Mouse (Mus musculus): Measurements from ENCODE around the gene Fnbp4.

Gene Fnbp4

GRCm38 (mm10) chr2:90745053-90745678, at the start of gene Fnbp4:
Fnbp4 (plus strand) TSS chr2:90745370.
- Histone ChIP-seq H3K27me3 (ENCODE audit: control insufficient read depth, insufficient read depth, low read length, poor library complexity, severe bottlenecking) (no peaks in the 10 kb centered on the region), H3K36me3 (ENCODE audit: control insufficient read depth, insufficient read depth, low read length, poor library complexity, severe bottlenecking) (peaks cover 4% of the 10 kb centered on the region; the same call in 1 of the 2 replicates)
- peak; percentile 99 for DNase-seq (ENCODE audit: low read depth, low spot score)

- peak; percentile 60 for DNase-seq (ENCODE audit: low read depth, low spot score)
- Histone ChIP-seq H3K27me3 (ENCODE audit: control insufficient read depth, insufficient read depth, low read length, poor library complexity, severe bottlenecking) (no peaks in the 10 kb centered on the region), H3K36me3 (ENCODE audit: control insufficient read depth, insufficient read depth, low read length, poor library complexity, severe bottlenecking) (peaks cover 34% of the 10 kb centered on the region)
These were observed 44.2 kb upstream of the Fnbp4 start for GRCm38 (mm10) chr2:90700943-90701342.

GRCm38 (mm10) chr2:90708548-90708947, 36.6 kb upstream of the Fnbp4 start:
- Histone ChIP-seq H3K27me3 (ENCODE audit: control insufficient read depth, insufficient read depth, low read length, poor library complexity, severe bottlenecking) (no peaks in the 10 kb centered on the region), H3K36me3 (ENCODE audit: control insufficient read depth, insufficient read depth, low read length, poor library complexity, severe bottlenecking) (peaks cover 37% of the 10 kb centered on the region)
- DNase-seq (ENCODE audit: low read depth, low spot score) = no peak

- Histone ChIP-seq H3K27me3 (ENCODE audit: control insufficient read depth, insufficient read depth, low read length, poor library complexity, severe bottlenecking) (no peaks in the 10 kb centered on the region), H3K36me3 (ENCODE audit: control insufficient read depth, insufficient read depth, low read length, poor library complexity, severe bottlenecking) (peaks cover 35% of the 10 kb centered on the region)
- DNase-seq (ENCODE audit: low read depth, low spot score) = no peak
These were observed 29.5 kb upstream of the Fnbp4 start for GRCm38 (mm10) chr2:90715555-90716092.

GRCm38 (mm10) chr2:90717366-90717765, 27.8 kb upstream of the Fnbp4 start:
- DNase-seq (ENCODE audit: low read depth, low spot score) = no peak
- no peaks in the 10 kb centered on the region for H3K27me3 ChIP-seq (ENCODE audit: control insufficient read depth, insufficient read depth, low read length, poor library complexity, severe bottlenecking)
- H3K36me3 ChIP-seq (ENCODE audit: control insufficient read depth, insufficient read depth, low read length, poor library complexity, severe bottlenecking) = peaks cover 34% of the 10 kb centered on the region

- no peaks in the 10 kb centered on the region for H3K27me3 ChIP-seq (ENCODE audit: control insufficient read depth, insufficient read depth, low read length, poor library complexity, severe bottlenecking)
- no peak for DNase-seq (ENCODE audit: low read depth, low spot score)
- peaks cover 33% of the 10 kb centered on the region for H3K36me3 ChIP-seq (ENCODE audit: control insufficient read depth, insufficient read depth, low read length, poor library complexity, severe bottlenecking)
These were observed 27.2 kb upstream of the Fnbp4 start for GRCm38 (mm10) chr2:90717948-90718347.

GRCm38 (mm10) chr2:90726818-90727217, 18.4 kb upstream of the Fnbp4 start:
- Histone ChIP-seq H3K36me3 (ENCODE audit: control insufficient read depth, insufficient read depth, low read length, poor library complexity, severe bottlenecking) (peaks cover 26% of the 10 kb centered on the region), H3K27me3 (ENCODE audit: control insufficient read depth, insufficient read depth, low read length, poor library complexity, severe bottlenecking) (no peaks in the 10 kb centered on the region)
- no peak for DNase-seq (ENCODE audit: low read depth, low spot score)

- H3K36me3 ChIP-seq (ENCODE audit: control insufficient read depth, insufficient read depth, low read length, poor library complexity, severe bottlenecking) = peaks cover 26% of the 10 kb centered on the region
- H3K27me3 ChIP-seq (ENCODE audit: control insufficient read depth, insufficient read depth, low read length, poor library complexity, severe bottlenecking) = no peaks in the 10 kb centered on the region
- no peak for DNase-seq (ENCODE audit: low read depth, low spot score)
These were observed 9.8 kb upstream of the Fnbp4 start for GRCm38 (mm10) chr2:90735326-90735725.

GRCm38 (mm10) chr2:90738801-90739200, 6.4 kb upstream of the Fnbp4 start:
- Histone ChIP-seq H3K36me3 (ENCODE audit: control insufficient read depth, insufficient read depth, low read length, poor library complexity, severe bottlenecking) (peaks cover 17% of the 10 kb centered on the region), H3K27me3 (ENCODE audit: control insufficient read depth, insufficient read depth, low read length, poor library complexity, severe bottlenecking) (no peaks in the 10 kb centered on the region)
- no peak for DNase-seq (ENCODE audit: low read depth, low spot score)

GRCm38 (mm10) chr2:90739327-90739726, 5.8 kb upstream of the Fnbp4 start:
- Histone ChIP-seq H3K27me3 (ENCODE audit: control insufficient read depth, insufficient read depth, low read length, poor library complexity, severe bottlenecking) (no peaks in the 10 kb centered on the region), H3K36me3 (ENCODE audit: control insufficient read depth, insufficient read depth, low read length, poor library complexity, severe bottlenecking) (peaks cover 15% of the 10 kb centered on the region)
- DNase-seq (ENCODE audit: low read depth, low spot score) = no peak

- DNase-seq (ENCODE audit: low read depth, low spot score) = no peak
- peaks cover 15% of the 10 kb centered on the region for H3K36me3 ChIP-seq (ENCODE audit: control insufficient read depth, insufficient read depth, low read length, poor library complexity, severe bottlenecking)
- H3K27me3 ChIP-seq (ENCODE audit: control insufficient read depth, insufficient read depth, low read length, poor library complexity, severe bottlenecking) = no peaks in the 10 kb centered on the region
These were observed 5.2 kb upstream of the Fnbp4 start for GRCm38 (mm10) chr2:90739921-90740320.

- DNase-seq (ENCODE audit: low read depth, low spot score) = peak; percentile 9
- no peaks in the 10 kb centered on the region for H3K27me3 ChIP-seq (ENCODE audit: control insufficient read depth, insufficient read depth, low read length, poor library complexity, severe bottlenecking)
- H3K36me3 ChIP-seq (ENCODE audit: control insufficient read depth, insufficient read depth, low read length, poor library complexity, severe bottlenecking) = peaks cover 4% of the 10 kb centered on the region; the same call in 1 of the 2 replicates
These were observed 701 bp upstream of the Fnbp4 start for GRCm38 (mm10) chr2:90744285-90745052.

- Histone ChIP-seq H3K36me3 (ENCODE audit: control insufficient read depth, insufficient read depth, low read length, poor library complexity, severe bottlenecking) (peaks cover 9% of the 10 kb centered on the region), H3K27me3 (ENCODE audit: control insufficient read depth, insufficient read depth, low read length, poor library complexity, severe bottlenecking) (no peaks in the 10 kb centered on the region)
- no peak for DNase-seq (ENCODE audit: low read depth, low spot score)
These were observed 769 bp downstream of the Fnbp4 start for GRCm38 (mm10) chr2:90745740-90746537.

- Histone ChIP-seq H3K36me3 (ENCODE audit: control insufficient read depth, insufficient read depth, low read length, poor library complexity, severe bottlenecking) (peaks cover 13% of the 10 kb centered on the region), H3K27me3 (ENCODE audit: control insufficient read depth, insufficient read depth, low read length, poor library complexity, severe bottlenecking) (no peaks in the 10 kb centered on the region)
- no peak for DNase-seq (ENCODE audit: low read depth, low spot score)
These were observed 1.3 kb downstream of the Fnbp4 start for GRCm38 (mm10) chr2:90746538-90746865.

GRCm38 (mm10) chr2:90747131-90747530, 2.0 kb downstream of the Fnbp4 start:
- Histone ChIP-seq H3K27me3 (ENCODE audit: control insufficient read depth, insufficient read depth, low read length, poor library complexity, severe bottlenecking) (no peaks in the 10 kb centered on the region), H3K36me3 (ENCODE audit: control insufficient read depth, insufficient read depth, low read length, poor library complexity, severe bottlenecking) (peaks cover 13% of the 10 kb centered on the region)
- DNase-seq (ENCODE audit: low read depth, low spot score) = no peak

All from splenic B cell, adult 2 months (primary cell).